Mouse (Mus musculus) 416B (cell line): ENCODE measurements at regions not wholly inside any gene's neighbourhood (a gene's known extent, or its start where the extent isn't known, plus 50 kb on each side); places are given as distances from the start of the nearest gene placed in this dataset.

Source experiments
- DNase-seq: peaks from one replicate; pipeline ENCODE4 v3.0.0; 2011; ENCODE audit warnings: low read depth

DNA sequence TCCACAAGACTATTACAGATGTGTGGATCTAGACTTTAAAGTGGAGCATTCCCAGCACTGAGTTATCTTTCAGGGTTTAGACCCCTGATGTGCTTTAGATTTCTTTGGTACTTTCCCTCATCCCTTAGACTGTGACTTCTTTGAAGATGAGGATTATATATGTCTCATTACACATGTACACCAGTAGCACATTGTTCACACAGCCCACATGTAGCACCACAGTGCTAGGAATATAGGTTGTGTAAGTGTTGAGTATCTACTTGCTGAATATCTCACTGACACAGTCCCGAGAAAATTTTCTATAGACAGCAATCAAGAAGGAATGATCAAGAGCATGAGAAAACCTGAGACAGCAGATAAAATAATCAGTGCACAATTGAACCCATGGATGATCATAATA is 243.4 kb upstream of the Brinp1 start:
- DNase-seq, result no peak

DNA sequence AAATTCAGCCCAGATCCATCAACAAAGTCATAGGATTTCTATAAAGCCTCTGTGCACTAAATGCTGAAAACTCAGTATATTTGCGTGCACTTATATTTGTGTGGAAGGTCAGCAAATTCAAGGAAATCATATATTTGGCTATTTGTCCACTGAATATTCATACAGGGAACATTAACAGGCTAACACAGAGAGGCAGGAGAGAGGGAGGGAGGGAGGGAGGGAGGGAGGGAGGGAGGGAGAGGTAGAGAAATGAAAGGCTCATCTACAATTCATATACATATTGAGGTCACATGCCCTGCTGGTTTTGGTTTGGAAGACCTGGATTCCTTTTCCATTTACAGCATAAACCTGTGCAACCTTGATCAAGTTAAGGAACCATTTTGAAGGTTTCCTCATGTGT is 241.9 kb upstream of the Brinp1 start:
- no peak for DNase-seq

DNA sequence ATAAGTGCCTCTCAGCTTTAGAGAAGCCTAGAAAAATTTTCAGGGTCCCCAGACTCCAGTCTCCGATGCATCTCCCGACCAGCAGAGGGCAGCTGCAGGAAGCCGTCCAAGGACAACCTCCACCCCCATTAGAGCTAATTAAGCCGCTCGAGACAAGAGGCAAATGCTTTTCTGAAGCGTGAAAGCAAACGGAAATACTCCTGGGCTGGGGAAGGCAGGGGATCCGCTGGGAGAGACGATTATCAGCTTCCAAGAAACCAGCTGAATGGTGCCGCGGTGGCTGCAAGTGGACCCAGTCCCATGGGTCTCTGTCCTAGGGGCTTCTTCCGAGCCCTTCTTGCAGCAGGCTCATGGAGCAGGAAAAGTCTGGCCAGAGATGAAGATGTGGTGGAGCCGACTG is 241.4 kb upstream of the Brinp1 start:
- DNase-seq, result peak; percentile 1
